Mouse (Mus musculus): ENCODE measurements around the gene Smr2. TPM values are rescaled to one million over a fixed set of nuclear protein-coding genes. Genes with fewer than 3 reads are reported as not detected.
"Not testable (repeated sequence)": the region's sequence is repeated elsewhere in the genome, so short reads cannot be mapped to it uniquely, and the experiment has no call there.

Gene Smr2
- not detected in 2 replicates for polyA plus RNA-seq (2014; fragmentation: Nextera tagmentation; extraction: Ambion mirVana)

DNA sequence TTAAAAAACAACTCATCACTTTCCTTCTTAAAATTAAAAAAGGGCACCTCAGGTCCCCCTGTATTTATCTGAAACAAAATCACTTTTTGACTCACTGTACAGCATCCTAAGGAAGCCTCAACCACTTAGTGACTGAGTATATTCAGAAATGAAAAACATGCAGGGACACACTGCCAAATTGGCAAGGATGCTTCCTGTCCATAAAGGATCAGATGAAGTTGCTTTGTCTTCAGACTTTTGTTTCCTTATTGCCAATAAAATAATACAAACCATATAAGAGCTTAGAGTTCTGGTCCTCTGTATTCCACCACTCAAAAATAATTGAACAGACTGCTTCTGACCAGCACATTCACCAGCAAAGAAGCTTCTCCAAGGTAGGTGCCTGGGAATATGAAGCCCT, at the start of gene Smr2:
Smr2 (plus strand) TSS at position 301 of the 400 bp plus-strand sequence.
- DNase-seq (ENCODE audit: low spot score); H3K4me3 ChIP-seq (ENCODE audit: low read depth, low read length); H3K9me3 ChIP-seq (replicated peaks; ENCODE audit: control insufficient read depth, low read length); ATAC-seq (replicated peaks; ENCODE audit: insufficient number of reproducible peaks, low FRiP score, low TSS enrichment, low read depth); H3K27ac ChIP-seq (replicated peaks; ENCODE audit: low read depth, low read length); H3K9ac ChIP-seq (replicated peaks; ENCODE audit: low read length); H3K27me3 ChIP-seq (ENCODE audit: control insufficient read depth, insufficient read depth, low read length); H3K36me3 ChIP-seq (replicated peaks; ENCODE audit: control insufficient read depth, insufficient read depth, low read depth, low read length); H3K4me2 ChIP-seq (ENCODE audit: low read depth, low read length); H3K4me1 ChIP-seq (ENCODE audit: control insufficient read depth, insufficient read depth, low read length): not testable (repeated sequence)

DNA sequence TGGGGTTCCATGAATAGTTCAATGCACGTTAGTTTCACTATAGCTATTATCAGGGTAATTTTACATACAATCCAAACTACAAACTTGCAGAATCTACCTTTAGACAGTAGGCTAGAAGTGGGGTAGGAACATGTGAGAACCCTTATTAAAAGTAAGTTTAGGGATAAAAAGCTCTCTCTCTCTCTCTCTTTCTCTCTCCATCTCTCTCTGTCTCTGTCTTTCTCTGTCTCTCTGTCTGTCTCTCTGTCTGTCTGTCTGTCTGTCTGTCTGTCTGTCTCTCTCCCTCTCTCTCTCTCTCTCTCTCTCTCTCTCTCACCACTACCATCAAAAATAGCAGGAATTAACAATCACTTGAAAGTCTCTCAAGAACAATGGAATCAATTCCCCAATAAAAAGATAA, 25.1 kb downstream of the Smr2 start, which contains the start of gene Gm11116:
Gm11116 (minus strand) TSS at position 101 of the 400 bp plus-strand sequence.
- no peak for ATAC-seq (replicated peaks; ENCODE audit: insufficient number of reproducible peaks, low FRiP score, low TSS enrichment, low read depth)
- H3K9me3 ChIP-seq (replicated peaks; ENCODE audit: control insufficient read depth, low read length): no peaks in the 10 kb centered on the region
- WGBS: 75% methylated on average over 1 of the region's 1 CpGs
- DNase-seq (ENCODE audit: low spot score): no peak
- no peak within 1 kb of the TSS for H3K27ac ChIP-seq (replicated peaks; ENCODE audit: low read depth, low read length)
- H3K4me3 ChIP-seq (ENCODE audit: low read depth, low read length): no peak within 1 kb of the TSS
- no peaks in the 10 kb centered on the region for H3K4me1 ChIP-seq (ENCODE audit: control insufficient read depth, insufficient read depth, low read length)
- no peaks in the 10 kb centered on the region for H3K27me3 ChIP-seq (ENCODE audit: control insufficient read depth, insufficient read depth, low read length)
- no peak within 1 kb of the TSS for H3K4me2 ChIP-seq (ENCODE audit: low read depth, low read length)
- H3K36me3 ChIP-seq (replicated peaks; ENCODE audit: control insufficient read depth, insufficient read depth, low read depth, low read length): no peaks in the 10 kb centered on the region
- no peak within 1 kb of the TSS for H3K9ac ChIP-seq (replicated peaks; ENCODE audit: low read length)

DNA sequence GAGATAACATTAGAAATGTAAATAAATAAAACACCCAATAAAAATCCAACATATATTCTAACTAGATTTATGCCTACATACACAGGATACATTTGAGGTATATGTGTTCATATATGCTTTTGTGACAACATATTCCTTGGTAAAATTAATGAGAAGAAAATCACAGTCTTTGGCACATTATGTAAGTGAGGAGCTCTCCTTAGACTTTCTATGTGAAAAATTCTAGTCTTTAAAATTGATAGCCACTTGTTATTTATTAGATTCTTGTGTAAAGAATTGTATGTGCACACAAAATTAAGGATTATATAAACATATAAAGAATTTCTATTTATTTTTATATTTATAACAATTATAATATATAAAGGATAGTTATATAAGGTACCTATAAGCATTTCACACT, 67.6 kb downstream of the Smr2 start, which contains the start of gene Gm11115:
Gm11115 (minus strand) TSS at position 101 of the 400 bp plus-strand sequence.
- ATAC-seq (replicated peaks; ENCODE audit: insufficient number of reproducible peaks, low FRiP score, low TSS enrichment, low read depth) (no peak), DNase-seq (ENCODE audit: low spot score) (no peak)
- Histone ChIP-seq H3K9me3 (replicated peaks; ENCODE audit: control insufficient read depth, low read length) (no peaks in the 10 kb centered on the region), H3K4me1 (ENCODE audit: control insufficient read depth, insufficient read depth, low read length) (no peaks in the 10 kb centered on the region), H3K9ac (replicated peaks; ENCODE audit: low read length) (no peak within 1 kb of the TSS), H3K27ac (replicated peaks; ENCODE audit: low read depth, low read length) (no peak within 1 kb of the TSS), H3K4me3 (ENCODE audit: low read depth, low read length) (no peak within 1 kb of the TSS), H3K36me3 (replicated peaks; ENCODE audit: control insufficient read depth, insufficient read depth, low read depth, low read length) (no peaks in the 10 kb centered on the region), H3K27me3 (ENCODE audit: control insufficient read depth, insufficient read depth, low read length) (no peaks in the 10 kb centered on the region), H3K4me2 (ENCODE audit: low read depth, low read length) (no peak within 1 kb of the TSS)

Other genes with a start within 250 kb of the Smr2 start
- not detected in 2 replicates for gene Odam, start 201.5 kb upstream of the Smr2 start, polyA plus RNA-seq (2014; fragmentation: Nextera tagmentation; extraction: Ambion mirVana)
- 0.22 TPM in 1 of 2 replicates, not detected in the other for gene Csn3, start 161.0 kb upstream of the Smr2 start, polyA plus RNA-seq (2014; fragmentation: Nextera tagmentation; extraction: Ambion mirVana)
- not detected in 2 replicates for gene 2310003L06Rik, start 117.1 kb upstream of the Smr2 start, polyA plus RNA-seq (2014; fragmentation: Nextera tagmentation; extraction: Ambion mirVana)
- gene Gm28434, start 117.0 kb upstream of the Smr2 start, polyA plus RNA-seq (2014; fragmentation: Nextera tagmentation; extraction: Ambion mirVana): not detected in 2 replicates
- not detected in 2 replicates for gene Cabs1, start 107.1 kb upstream of the Smr2 start, polyA plus RNA-seq (2014; fragmentation: Nextera tagmentation; extraction: Ambion mirVana)
- not detected in 2 replicates for gene Smr3a, start 84.0 kb upstream of the Smr2 start, polyA plus RNA-seq (2014; fragmentation: Nextera tagmentation; extraction: Ambion mirVana)
- gene Gm11116, start 25.0 kb downstream of the Smr2 start, polyA plus RNA-seq (2014; fragmentation: Nextera tagmentation; extraction: Ambion mirVana): not detected in 2 replicates
- gene Gm11115, start 67.5 kb downstream of the Smr2 start, polyA plus RNA-seq (2014; fragmentation: Nextera tagmentation; extraction: Ambion mirVana): not detected in 2 replicates
- gene Gm7714, start 182.4 kb downstream of the Smr2 start, polyA plus RNA-seq (2014; fragmentation: Nextera tagmentation; extraction: Ambion mirVana): not detected in 2 replicates
- not detected in 2 replicates for gene Prol1, start 230.8 kb downstream of the Smr2 start, polyA plus RNA-seq (2014; fragmentation: Nextera tagmentation; extraction: Ambion mirVana)

All from embryonic facial prominence, embryonic 11.5 days (tissue).